Mouse (Mus musculus) liver, embryonic 14.5 days (tissue): ENCODE measurements at regions not wholly inside any gene's neighbourhood (a gene's known extent, or its start where the extent isn't known, plus 50 kb on each side); places are given as distances from the start of the nearest gene placed in this dataset.

Experiments
- ATAC-seq: fragments of 200-750 bp; cut with Nextera tagmentation; 2 replicates; pipeline ENCODE4 v1.8.0; 2017; ENCODE audit warnings: moderate number of reproducible peaks, mild to moderate bottlenecking, moderate library complexity; ENCODE audit not compliant: insufficient read depth
- DNase-seq, 3 experiments: peaks; one replicate each; pipeline ENCODE4 v3.0.0-alpha.2; 2012 to 2013; ENCODE audit warnings: low read depth in 3 of 3, low spot score in 3 of 3
- H3K27ac ChIP-seq: fragments of 300-500 bp; sonication (generic); 2 replicates; pipeline ENCODE4 v1.5.1; 2014; ENCODE audit warnings: moderate library complexity, mild to moderate bottlenecking, control low read depth, inconsistent platforms
- H3K27me3 ChIP-seq: fragments of 300-500 bp; sonication (generic); 2 replicates; pipeline ENCODE4 v1.6.1; 2014; ENCODE audit warnings: mild to moderate bottlenecking, low read length, moderate library complexity; ENCODE audit not compliant: control insufficient read depth, insufficient read depth
- H3K36me3 ChIP-seq: fragments of 300-500 bp; sonication (generic); replicated peaks from 2 replicates; pipeline ENCODE4 v1.6.1; 2014; ENCODE audit warnings: low read depth; ENCODE audit not compliant: control insufficient read depth, insufficient read depth
- H3K4me1 ChIP-seq, 2 experiments: fragments of 200-500 bp in 1 of 2; fragments of 300-500 bp in 1 of 2; sonication (generic) in 1 of 2; replicated peaks; 2 replicates each; pipeline ENCODE4 v1.6.1; 2012 to 2014; ENCODE audit warnings: antibody characterized with exemption in 1 of 2, inconsistent platforms in 1 of 2, low read length in 1 of 2; ENCODE audit not compliant: control insufficient read depth in 2 of 2, insufficient read depth in 2 of 2
- H3K4me2 ChIP-seq: fragments of 300-500 bp; sonication (generic); 2 replicates; pipeline ENCODE4 v1.6.1; 2014; ENCODE audit warnings: low read depth, mild to moderate bottlenecking, control low read depth, moderate library complexity
- H3K4me3 ChIP-seq, 2 experiments: fragments of 200-500 bp in 1 of 2; fragments of 300-500 bp in 1 of 2; sonication (generic) in 1 of 2; 2 replicates each; pipeline ENCODE4 v1.5.1; 2012 to 2014; ENCODE audit warnings: low read depth in 2 of 2, low read length in 2 of 2, mild to moderate bottlenecking in 2 of 2, control low read depth in 1 of 2, inconsistent platforms in 1 of 2, moderate library complexity in 1 of 2; ENCODE audit not compliant: insufficient read depth in 1 of 2
- H3K9ac ChIP-seq: fragments of 300-500 bp; sonication (generic); replicated peaks from 2 replicates; pipeline ENCODE4 v1.6.1; 2014; ENCODE audit warnings: mild to moderate bottlenecking, control low read depth, moderate library complexity
- H3K9me3 ChIP-seq: fragments of 300-500 bp; sonication (generic); 2 replicates; pipeline ENCODE4 v1.6.1; 2016; ENCODE audit warnings: low read length, mixed read lengths; ENCODE audit not compliant: control insufficient read depth
- CTCF ChIP-seq: IDR thresholded peaks from 2 replicates; pipeline ENCODE4 v1.5.1; 2016; ENCODE audit warnings: antibody characterized with exemption, low read depth, control low read depth
- EP300 ChIP-seq: IDR thresholded peaks from 2 replicates; pipeline ENCODE4 v1.6.1; 2016; ENCODE audit warnings: antibody characterized with exemption, low read depth
- WGBS: fragments of 180-500 bp; shearing (Covaris S2); extraction: QIAGEN DNeasy Blood & Tissue Kit; methylation state at CpG from one replicate; pipeline ENCODE4 v1.1.7; 2014; ENCODE audit not compliant: insufficient replicate concordance; 5-methylcytosine and 5-hydroxymethylcytosine counted together

DNA sequence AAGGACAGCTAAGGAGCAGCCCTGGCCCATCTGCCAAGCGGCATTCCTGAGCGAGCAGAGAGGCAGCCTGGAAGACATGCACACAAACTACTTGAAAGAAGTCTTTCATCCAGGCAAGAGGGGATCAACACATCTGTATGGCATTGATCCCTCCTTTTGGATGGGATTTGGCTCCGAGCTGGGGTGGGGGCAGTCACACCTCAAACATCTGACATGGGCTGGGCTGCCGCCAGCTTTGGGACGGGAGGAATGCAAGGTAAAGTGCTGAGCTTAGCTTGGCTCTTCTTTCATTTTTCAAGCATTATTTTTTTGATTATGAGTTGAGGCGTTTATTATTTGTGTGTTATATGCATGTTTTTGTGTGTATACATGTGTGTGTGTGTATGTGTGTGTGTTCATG lies 165.9 kb downstream of the 1500009L16Rik start:
- Histone ChIP-seq H3K4me1 (no peaks in the 10 kb centered on the region), H3K4me3 (no peak overlapping the region), H3K36me3 (no peaks in the 10 kb centered on the region), H3K27ac (no peak overlapping the region), H3K9ac (no peak overlapping the region), H3K9me3 (no peaks in the 10 kb centered on the region), H3K27me3 (no peaks in the 10 kb centered on the region), H3K4me2 (no peak overlapping the region)
- TF ChIP-seq CTCF (no peak), EP300 (no peak)
- ATAC-seq (no peak), DNase-seq (no peak)
- 66% methylated on average over 6 of the region's 6 CpGs for WGBS

DNA sequence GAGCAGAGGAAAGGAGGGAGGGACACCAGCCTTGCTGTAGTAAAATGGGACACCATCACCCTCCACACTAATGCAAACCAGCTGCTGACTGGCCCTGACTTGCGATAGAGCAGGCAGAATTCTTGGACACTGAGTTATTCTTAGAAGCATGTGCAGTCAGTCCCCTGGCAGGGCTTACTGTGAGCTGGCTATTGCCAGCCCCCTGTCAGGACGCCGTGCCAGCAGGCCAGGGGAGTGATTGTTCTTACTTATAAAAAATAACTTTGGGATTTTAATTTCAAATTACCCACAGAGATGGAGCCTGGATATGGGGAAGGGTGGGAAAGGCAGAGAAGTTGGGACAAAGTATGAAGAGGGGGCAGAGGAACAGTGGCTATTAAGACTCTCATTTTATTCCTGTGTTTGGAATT lies 173.1 kb downstream of the 1500009L16Rik start:
- 62% methylated on average over 3 of the region's 3 CpGs for WGBS
- H3K27me3 ChIP-seq, result no peaks in the 10 kb centered on the region
- H3K4me1 ChIP-seq, result no peaks in the 10 kb centered on the region; a peak in 1 of 4 replicates
- no peak overlapping the region for H3K27ac ChIP-seq
- no peak overlapping the region for H3K4me3 ChIP-seq
- no peak for DNase-seq
- no peak overlapping the region for H3K4me2 ChIP-seq
- no peak overlapping the region for H3K9ac ChIP-seq
- H3K9me3 ChIP-seq, result no peaks in the 10 kb centered on the region
- no peak for ATAC-seq
- no peaks in the 10 kb centered on the region for H3K36me3 ChIP-seq
- TF ChIP-seq EP300 (no peak), CTCF (no peak)

DNA sequence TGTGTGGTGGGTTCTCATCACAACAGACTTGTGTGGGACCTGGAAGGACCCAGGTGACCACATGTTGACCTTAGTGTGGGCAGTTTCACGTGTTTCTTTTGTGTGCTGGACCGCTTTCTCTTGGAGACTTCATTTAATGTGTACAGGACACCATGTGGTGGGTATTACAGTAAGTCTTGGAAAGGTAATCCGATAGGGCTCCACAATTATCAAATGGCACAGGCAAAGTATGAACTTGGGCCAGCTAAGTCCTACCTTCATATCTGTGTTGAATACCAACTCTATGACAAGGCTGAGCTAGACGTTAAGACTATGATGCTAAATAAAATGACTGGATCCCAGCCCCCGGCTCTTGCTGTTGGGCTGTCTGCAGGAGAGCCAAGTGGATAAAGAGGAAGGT lies 173.5 kb downstream of the 1500009L16Rik start:
- Histone ChIP-seq H3K27me3 (no peaks in the 10 kb centered on the region), H3K36me3 (no peaks in the 10 kb centered on the region), H3K4me3 (no peak overlapping the region), H3K4me1 (no peaks in the 10 kb centered on the region; a peak in 1 of 4 replicates), H3K9ac (no peak overlapping the region), H3K9me3 (no peaks in the 10 kb centered on the region), H3K27ac (no peak overlapping the region), H3K4me2 (no peak overlapping the region)
- no peak for ATAC-seq
- DNase-seq, result no peak
- no peak for TF ChIP-seq CTCF
- no peak for TF ChIP-seq EP300
- 52% methylated on average over 5 of the region's 5 CpGs for WGBS

DNA sequence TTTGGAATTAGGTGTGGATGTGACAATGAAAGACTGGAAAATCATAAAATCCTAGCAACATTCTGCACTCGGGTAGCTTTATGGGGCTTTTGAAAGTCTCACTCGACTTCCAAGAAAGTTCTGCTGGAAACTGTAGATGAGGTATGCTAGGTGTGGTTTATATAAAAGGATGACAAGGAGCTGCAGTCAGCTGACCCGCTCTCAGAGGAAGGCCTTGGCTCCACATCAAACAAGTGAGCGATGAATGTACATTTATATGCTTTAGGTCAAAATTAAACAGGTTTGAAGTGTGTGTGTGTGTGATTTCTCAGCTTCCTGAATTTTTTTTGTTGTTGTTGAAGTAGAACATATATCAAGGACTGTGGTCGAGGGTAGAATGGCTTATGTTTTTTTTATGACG lies 174.9 kb downstream of the 1500009L16Rik start:
- TF ChIP-seq CTCF (no peak), EP300 (no peak)

DNA sequence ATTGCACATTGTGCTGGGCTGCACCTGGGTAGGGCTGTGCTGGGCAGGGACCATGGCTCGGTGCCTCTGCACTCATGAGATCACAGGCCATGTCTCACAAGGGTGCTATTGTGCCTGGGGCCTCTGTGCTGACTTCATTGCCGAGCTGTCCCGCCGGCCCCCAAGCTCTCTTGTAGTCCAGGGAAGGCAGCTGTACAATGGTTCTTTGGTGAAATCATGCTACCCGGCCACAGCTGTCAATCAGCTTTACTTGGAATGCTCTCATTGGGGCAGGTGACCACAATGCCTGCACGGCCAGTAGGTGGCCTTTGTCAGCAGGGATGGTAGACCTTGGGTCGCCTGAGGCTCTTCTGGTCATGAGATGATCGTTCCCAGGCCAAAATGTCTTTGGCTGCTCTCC lies 184.1 kb downstream of the 1500009L16Rik start:
- WGBS, result 49% methylated on average over 8 of the region's 8 CpGs
- no peaks in the 10 kb centered on the region for H3K4me1 ChIP-seq
- no peak overlapping the region for H3K9ac ChIP-seq
- no peaks in the 10 kb centered on the region for H3K36me3 ChIP-seq
- TF ChIP-seq EP300, result no peak
- no peak for TF ChIP-seq CTCF
- H3K9me3 ChIP-seq, result no peaks in the 10 kb centered on the region
- ATAC-seq, result no peak
- H3K27me3 ChIP-seq, result no peaks in the 10 kb centered on the region
- H3K27ac ChIP-seq, result no peak overlapping the region
- DNase-seq, result no peak
- no peak overlapping the region for H3K4me2 ChIP-seq
- H3K4me3 ChIP-seq, result no peak overlapping the region

More for the DNA sequence above, 174.9 kb downstream of the 1500009L16Rik start:
- H3K36me3 ChIP-seq, result no peaks in the 10 kb centered on the region
- no peak for DNase-seq
- H3K4me2 ChIP-seq, result no peak overlapping the region
- H3K4me3 ChIP-seq, result no peak overlapping the region
- no peaks in the 10 kb centered on the region for H3K27me3 ChIP-seq
- 58% methylated on average over 6 of the region's 6 CpGs for WGBS
- H3K9ac ChIP-seq, result no peak overlapping the region
- H3K27ac ChIP-seq, result no peak overlapping the region
- H3K4me1 ChIP-seq, result no peaks in the 10 kb centered on the region; a peak in 1 of 4 replicates
- H3K9me3 ChIP-seq, result no peaks in the 10 kb centered on the region
- no peak for ATAC-seq
